Mouse (Mus musculus): ENCODE data around the gene Apoa4. TPM values are rescaled to one million over a fixed set of nuclear protein-coding genes. Genes with fewer than 3 reads are reported as not detected.

Gene Apoa4
- polyA plus RNA-seq, 1 experiment from 2014 or later, result 1.3 TPM

DNA sequence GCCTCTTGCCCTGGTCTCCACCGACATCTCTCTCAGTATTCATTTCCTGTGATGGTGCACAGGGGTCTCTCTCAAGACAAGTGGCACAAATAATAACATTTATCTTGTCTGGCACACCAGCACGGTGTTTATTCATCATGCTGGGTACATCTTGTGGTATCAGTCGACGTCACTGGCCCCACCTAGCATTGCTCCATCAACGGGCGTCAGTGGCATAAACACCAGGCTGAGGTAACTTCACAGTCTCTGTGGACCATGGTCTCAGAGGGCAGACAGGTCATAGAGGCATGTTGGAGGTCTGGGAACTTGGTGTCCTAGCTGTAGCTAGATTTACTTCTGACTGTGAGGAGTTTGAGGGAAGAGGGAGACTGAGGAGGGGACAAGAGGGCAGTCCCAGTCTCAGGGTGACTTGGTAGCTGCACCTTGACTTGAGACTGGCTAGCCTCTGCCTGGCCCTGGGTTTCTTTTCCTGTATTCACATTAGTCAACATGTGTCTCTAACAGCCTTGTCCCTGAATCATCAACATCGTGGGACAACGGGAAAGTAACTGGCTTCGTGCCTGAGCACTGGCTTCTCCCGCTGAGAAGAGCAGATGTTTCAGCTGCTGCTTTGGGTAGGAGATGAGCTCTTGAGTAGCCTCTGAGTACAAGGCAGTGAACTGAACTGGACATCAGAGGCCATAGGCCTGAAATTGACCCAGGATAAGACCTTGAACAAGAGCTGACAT, 16.3 kb downstream of the Apoa4 start:
- no peaks in the 10 kb centered on the region for H3K4me1 ChIP-seq (ENCODE audit: control insufficient read depth, insufficient read depth, low read length)
- no peak overlapping the region for H3K9ac ChIP-seq (ENCODE audit: low read length)
- H3K4me2 ChIP-seq (ENCODE audit: low read depth, low read length), result no peak overlapping the region
- H3K4me3 ChIP-seq (ENCODE audit: low read length), result no peak overlapping the region
- ATAC-seq (replicated peaks; ENCODE audit: extremely low read depth, insufficient read depth, low FRiP score), result no peak
- H3K27ac ChIP-seq (ENCODE audit: low read length), result peak overlapping the region; percentile 38; the same call in 1 of the 2 replicates
- H3K27me3 ChIP-seq (ENCODE audit: control insufficient read depth, insufficient read depth, low read length), result no peaks in the 10 kb centered on the region
- no peaks in the 10 kb centered on the region for H3K36me3 ChIP-seq (ENCODE audit: control insufficient read depth, insufficient read depth)
- H3K9me3 ChIP-seq (replicated peaks; ENCODE audit: control insufficient read depth, low read length), result no peaks in the 10 kb centered on the region
- 79% methylated on average over 10 of the region's 10 CpGs for WGBS

DNA sequence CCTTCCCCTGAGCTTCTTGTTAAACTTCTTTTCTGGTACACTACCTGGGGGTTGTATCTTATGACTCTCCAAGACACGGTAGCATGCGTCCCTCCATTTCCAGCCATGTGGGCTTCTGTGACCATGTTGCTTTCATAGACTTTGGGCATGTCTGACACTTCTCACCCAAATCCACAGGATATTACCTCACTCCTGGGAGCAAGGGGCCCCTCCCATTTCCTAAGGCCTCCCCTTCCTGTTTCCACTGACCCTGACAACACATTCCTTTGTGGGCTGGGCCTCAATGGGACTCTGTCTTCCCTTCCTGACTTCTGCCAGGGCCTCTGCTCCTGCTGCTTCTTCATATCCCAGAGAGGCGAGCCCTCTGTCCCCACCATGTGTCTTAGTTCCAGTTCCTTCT, 17.1 kb downstream of the Apoa4 start:
- Histone ChIP-seq H3K9me3 (replicated peaks; ENCODE audit: control insufficient read depth, low read length) (no peaks in the 10 kb centered on the region), H3K4me1 (ENCODE audit: control insufficient read depth, insufficient read depth, low read length) (no peaks in the 10 kb centered on the region), H3K4me2 (ENCODE audit: low read depth, low read length) (no peak overlapping the region), H3K27ac (ENCODE audit: low read length) (peak overlapping the region; percentile 51), H3K27me3 (ENCODE audit: control insufficient read depth, insufficient read depth, low read length) (no peaks in the 10 kb centered on the region), H3K36me3 (ENCODE audit: control insufficient read depth, insufficient read depth) (no peaks in the 10 kb centered on the region), H3K4me3 (ENCODE audit: low read length) (no peak overlapping the region), H3K9ac (ENCODE audit: low read length) (no peak overlapping the region)
- ATAC-seq (replicated peaks; ENCODE audit: extremely low read depth, insufficient read depth, low FRiP score), result peak; percentile 52; the same call in 1 of the 2 replicates
- WGBS, result 70% methylated on average over 3 of the region's 3 CpGs

GRCm38 (mm10) chr9:46259111-46259510, 18.6 kb downstream of the Apoa4 start:
- H3K27me3 ChIP-seq (ENCODE audit: control insufficient read depth, insufficient read depth, low read length), result no peaks in the 10 kb centered on the region
- no peak overlapping the region for H3K9ac ChIP-seq (ENCODE audit: low read length)
- WGBS, result 84% methylated on average over 6 of the region's 6 CpGs
- H3K4me2 ChIP-seq (ENCODE audit: low read depth, low read length), result no peak overlapping the region
- H3K36me3 ChIP-seq (ENCODE audit: control insufficient read depth, insufficient read depth), result no peaks in the 10 kb centered on the region
- no peak overlapping the region for H3K4me3 ChIP-seq (ENCODE audit: low read length)
- no peaks in the 10 kb centered on the region for H3K9me3 ChIP-seq (replicated peaks; ENCODE audit: control insufficient read depth, low read length)
- H3K27ac ChIP-seq (ENCODE audit: low read length), result no peak overlapping the region
- no peak for ATAC-seq (replicated peaks; ENCODE audit: extremely low read depth, insufficient read depth, low FRiP score)
- no peaks in the 10 kb centered on the region for H3K4me1 ChIP-seq (ENCODE audit: control insufficient read depth, insufficient read depth, low read length)

- Histone ChIP-seq H3K27me3 (ENCODE audit: control insufficient read depth, insufficient read depth, low read length) (no peaks in the 10 kb centered on the region), H3K4me2 (ENCODE audit: low read depth, low read length) (no peak overlapping the region), H3K27ac (ENCODE audit: low read length) (no peak overlapping the region), H3K4me1 (ENCODE audit: control insufficient read depth, insufficient read depth, low read length) (no peaks in the 10 kb centered on the region), H3K36me3 (ENCODE audit: control insufficient read depth, insufficient read depth) (no peaks in the 10 kb centered on the region), H3K9ac (ENCODE audit: low read length) (no peak overlapping the region), H3K4me3 (ENCODE audit: low read length) (no peak overlapping the region), H3K9me3 (replicated peaks; ENCODE audit: control insufficient read depth, low read length) (no peaks in the 10 kb centered on the region)
- 70% methylated on average over 7 of the region's 7 CpGs for WGBS
- ATAC-seq (replicated peaks; ENCODE audit: extremely low read depth, insufficient read depth, low FRiP score), result no peak
Observed at GRCm38 (mm10) chr9:46261131-46261530, 20.6 kb downstream of the Apoa4 start.

DNA sequence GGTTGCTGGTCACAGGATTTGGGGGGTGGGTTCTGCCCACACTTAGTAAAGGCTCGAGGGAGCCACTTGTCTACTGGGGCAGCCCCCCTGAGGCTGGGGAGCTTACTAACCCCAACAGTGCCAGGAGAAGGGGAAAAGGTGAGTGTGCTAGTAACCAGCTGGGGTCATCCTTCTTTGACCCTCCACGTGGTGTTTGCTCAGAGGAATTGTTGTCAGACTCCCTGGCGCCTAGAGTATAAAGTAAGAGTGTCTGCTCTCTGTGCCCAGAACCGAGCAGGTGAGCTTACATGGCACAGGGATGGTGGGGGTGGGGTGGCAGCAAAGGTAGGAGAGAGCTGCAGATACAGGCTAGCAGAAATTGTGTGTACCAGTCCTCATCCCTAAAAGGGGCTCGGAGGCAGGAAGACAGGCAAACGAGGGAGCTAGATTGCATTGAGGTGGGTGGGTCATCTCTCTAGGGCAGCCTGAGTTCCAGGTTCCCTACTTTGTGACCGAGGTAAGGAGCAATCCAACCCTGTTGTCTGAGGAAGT, 27.9 kb downstream of the Apoa4 start, which contains the start of gene Apoa5:
Gene Apoa5, plus strand, starts transcription at position 291 of the 531 bp plus-strand sequence.
- Histone ChIP-seq H3K9me3 (replicated peaks; ENCODE audit: control insufficient read depth, low read length) (no peaks in the 10 kb centered on the region), H3K27ac (ENCODE audit: low read length) (no peak within 1 kb of the TSS), H3K36me3 (ENCODE audit: control insufficient read depth, insufficient read depth) (no peaks in the 10 kb centered on the region), H3K4me3 (ENCODE audit: low read length) (no peak within 1 kb of the TSS), H3K4me2 (ENCODE audit: low read depth, low read length) (no peak within 1 kb of the TSS), H3K4me1 (ENCODE audit: control insufficient read depth, insufficient read depth, low read length) (no peaks in the 10 kb centered on the region), H3K9ac (ENCODE audit: low read length) (no peak within 1 kb of the TSS), H3K27me3 (ENCODE audit: control insufficient read depth, insufficient read depth, low read length) (peaks cover 16% of the 10 kb centered on the region)
- ATAC-seq (replicated peaks; ENCODE audit: extremely low read depth, insufficient read depth, low FRiP score), result no peak
- 41% methylated on average over 7 of the region's 7 CpGs for WGBS

- 78% methylated on average over 5 of the region's 5 CpGs for WGBS
- H3K4me3 ChIP-seq (ENCODE audit: low read length), result no peak overlapping the region
- ATAC-seq (replicated peaks; ENCODE audit: extremely low read depth, insufficient read depth, low FRiP score), result no peak
- no peak overlapping the region for H3K9ac ChIP-seq (ENCODE audit: low read length)
- no peak overlapping the region for H3K27ac ChIP-seq (ENCODE audit: low read length)
- no peaks in the 10 kb centered on the region for H3K36me3 ChIP-seq (ENCODE audit: control insufficient read depth, insufficient read depth)
- peaks cover 6% of the 10 kb centered on the region for H3K4me1 ChIP-seq (ENCODE audit: control insufficient read depth, insufficient read depth, low read length)
- H3K27me3 ChIP-seq (ENCODE audit: control insufficient read depth, insufficient read depth, low read length), result peaks cover 16% of the 10 kb centered on the region
- no peaks in the 10 kb centered on the region for H3K9me3 ChIP-seq (replicated peaks; ENCODE audit: control insufficient read depth, low read length)
- no peak overlapping the region for H3K4me2 ChIP-seq (ENCODE audit: low read depth, low read length)
Observed at GRCm38 (mm10) chr9:46269125-46269524, 28.6 kb downstream of the Apoa4 start.

GRCm38 (mm10) chr9:46270782-46271181, 30.3 kb downstream of the Apoa4 start:
- Histone ChIP-seq H3K4me1 (ENCODE audit: control insufficient read depth, insufficient read depth, low read length) (peaks cover 9% of the 10 kb centered on the region), H3K36me3 (ENCODE audit: control insufficient read depth, insufficient read depth) (peaks cover 12% of the 10 kb centered on the region), H3K27ac (ENCODE audit: low read length) (no peak overlapping the region), H3K4me3 (ENCODE audit: low read length) (no peak overlapping the region), H3K4me2 (ENCODE audit: low read depth, low read length) (no peak overlapping the region), H3K27me3 (ENCODE audit: control insufficient read depth, insufficient read depth, low read length) (peaks cover 16% of the 10 kb centered on the region), H3K9me3 (replicated peaks; ENCODE audit: control insufficient read depth, low read length) (no peaks in the 10 kb centered on the region), H3K9ac (ENCODE audit: low read length) (no peak overlapping the region)
- ATAC-seq (replicated peaks; ENCODE audit: extremely low read depth, insufficient read depth, low FRiP score), result no peak
- WGBS, result 81% methylated on average over 4 of the region's 4 CpGs

DNA sequence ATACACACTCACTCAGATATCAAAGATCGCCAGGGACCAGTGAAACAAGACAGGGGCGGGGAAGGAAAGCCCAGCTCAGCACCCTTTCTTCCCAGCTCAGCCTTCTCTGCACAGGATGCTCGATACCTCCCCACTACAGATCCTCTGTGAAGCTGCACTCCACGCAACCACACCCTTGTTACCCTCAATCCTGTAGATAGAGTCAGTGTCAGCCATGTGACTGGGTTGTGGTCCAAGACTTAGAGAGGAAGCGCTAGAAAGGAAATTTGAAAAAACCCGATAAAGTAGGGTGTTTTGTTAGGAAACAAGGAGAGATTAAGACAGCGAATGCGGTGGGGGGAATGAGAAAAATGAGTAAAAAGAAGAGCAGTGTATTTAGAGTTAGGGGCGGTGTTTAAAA, 31.6 kb downstream of the Apoa4 start:
- Histone ChIP-seq H3K27ac (ENCODE audit: low read length) (no peak overlapping the region), H3K27me3 (ENCODE audit: control insufficient read depth, insufficient read depth, low read length) (peaks cover 16% of the 10 kb centered on the region), H3K36me3 (ENCODE audit: control insufficient read depth, insufficient read depth) (peaks cover 21% of the 10 kb centered on the region), H3K4me1 (ENCODE audit: control insufficient read depth, insufficient read depth, low read length) (peaks cover 9% of the 10 kb centered on the region), H3K9ac (ENCODE audit: low read length) (no peak overlapping the region), H3K4me2 (ENCODE audit: low read depth, low read length) (peak overlapping the region; percentile 69), H3K9me3 (replicated peaks; ENCODE audit: control insufficient read depth, low read length) (no peaks in the 10 kb centered on the region), H3K4me3 (ENCODE audit: low read length) (peak overlapping the region; percentile 95)
- ATAC-seq (replicated peaks; ENCODE audit: extremely low read depth, insufficient read depth, low FRiP score), result 0 out of 2 replicates have a peak, but pooled peaks have one; percentile 31
- WGBS, result 71% methylated on average over 9 of the region's 9 CpGs

GRCm38 (mm10) chr9:46272677-46273454, 32.4 kb downstream of the Apoa4 start, which contains the start of gene Zpr1:
Gene Zpr1 (plus strand): TSS chr9:46273064.
- H3K4me1 ChIP-seq (ENCODE audit: control insufficient read depth, insufficient read depth, low read length), result peaks cover 9% of the 10 kb centered on the region
- 5% methylated on average over 42 of the region's 45 CpGs for WGBS

More at GRCm38 (mm10) chr9:46272677-46273454, 32.4 kb downstream of the Apoa4 start, which contains the start of gene Zpr1:
- ATAC-seq (replicated peaks; ENCODE audit: extremely low read depth, insufficient read depth, low FRiP score), result peak; percentile 90
- Histone ChIP-seq H3K9ac (ENCODE audit: low read length) (peak within 1 kb of the TSS; percentile 83), H3K9me3 (replicated peaks; ENCODE audit: control insufficient read depth, low read length) (no peaks in the 10 kb centered on the region), H3K27ac (ENCODE audit: low read length) (peak within 1 kb of the TSS; percentile 67), H3K36me3 (ENCODE audit: control insufficient read depth, insufficient read depth) (peaks cover 26% of the 10 kb centered on the region), H3K27me3 (ENCODE audit: control insufficient read depth, insufficient read depth, low read length) (peaks cover 16% of the 10 kb centered on the region), H3K4me3 (ENCODE audit: low read length) (peak within 1 kb of the TSS; percentile 95), H3K4me2 (ENCODE audit: low read depth, low read length) (peak within 1 kb of the TSS; percentile 89)
